ENCODE assay signal across 1 mouse cellular context in the genomic region with DNA sequence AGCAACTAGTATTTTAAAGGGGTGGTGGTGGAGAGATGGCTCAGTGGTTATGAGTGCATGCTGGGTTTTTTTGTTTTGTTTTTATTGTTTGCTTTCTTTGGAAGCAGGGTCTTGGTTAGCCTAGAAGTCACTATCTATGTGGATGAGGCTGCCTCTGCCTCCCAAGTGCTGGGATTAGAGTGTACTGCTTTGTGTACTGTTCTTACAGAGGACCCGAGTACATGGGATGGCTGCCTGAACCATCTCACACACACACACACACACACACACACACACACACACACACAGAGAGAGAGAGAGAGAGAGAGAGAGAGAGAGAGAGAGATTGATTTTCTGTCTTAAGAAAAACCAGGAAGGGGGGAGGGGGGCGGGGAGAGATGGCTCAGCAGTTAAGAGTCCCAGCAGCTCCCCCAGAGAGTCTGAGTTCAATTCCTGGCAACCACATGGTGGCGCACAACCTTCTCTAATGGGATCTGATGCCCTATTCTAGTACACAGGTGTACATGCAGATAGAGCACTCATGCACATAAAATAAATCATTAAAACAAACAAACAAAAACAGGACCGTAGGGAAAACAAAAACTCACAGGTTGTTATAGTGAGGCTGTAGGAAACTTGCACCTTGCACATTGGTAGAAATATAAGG.
A peak's percentile ranks its signal among the peaks of the same experiment; 100 is the strongest.
TF ChIP-seq lines count a peak whose summit lies in the region.

No protein-coding gene starts in this region.

TF ChIP-seq in ES-E14, 5 proteins besides CTCF, POLR2A, EP300 and RAD21:
- TF ChIP-seq ZC3H11A (IDR thresholded peaks at IDR 0.05; ENCODE audit: borderline replicate concordance, low read depth, low read length) (0 out of 2 replicates have a peak, but pooled peaks have one; percentile 9), HCFC1 (IDR thresholded peaks at IDR 0.05; ENCODE audit: borderline replicate concordance, insufficient read depth, low read length) (no peak)
